Mouse (Mus musculus) midbrain, embryonic 13.5 days (tissue): ENCODE results near the gene Hfe2. TPM values are rescaled to one million over a fixed set of nuclear protein-coding genes. Genes with fewer than 3 reads are reported as not detected.
A peak's percentile ranks its signal among the peaks of the same experiment; 100 is the strongest.

ENCODE experiments used
- ATAC-seq: fragments of 200-750 bp; cut with Nextera tagmentation; 2 replicates; pipeline ENCODE4 v1.8.0; 2017; ENCODE audit warnings: mild to moderate bottlenecking, moderate TSS enrichment, moderate library complexity
- H3K27ac ChIP-seq: fragments of 300-500 bp; sonication (generic); 2 replicates; pipeline ENCODE4 v1.5.1; 2015; ENCODE audit warnings: inconsistent platforms, mild to moderate bottlenecking, moderate library complexity
- H3K27me3 ChIP-seq: fragments of 300-500 bp; sonication (generic); 2 replicates; pipeline ENCODE4 v1.6.1; 2015; ENCODE audit warnings: mild to moderate bottlenecking, inconsistent platforms
- H3K36me3 ChIP-seq: fragments of 300-500 bp; sonication (generic); 2 replicates; pipeline ENCODE4 v1.6.1; 2015; ENCODE audit warnings: mild to moderate bottlenecking, inconsistent platforms
- H3K4me1 ChIP-seq: fragments of 300-500 bp; sonication (generic); replicated peaks from 2 replicates; pipeline ENCODE4 v1.6.1; 2015; ENCODE audit warnings: inconsistent platforms
- H3K4me2 ChIP-seq: fragments of 300-500 bp; sonication (generic); replicated peaks from 2 replicates; pipeline ENCODE4 v1.6.1; 2015; ENCODE audit warnings: moderate library complexity, mild to moderate bottlenecking, inconsistent platforms
- H3K4me3 ChIP-seq: fragments of 300-500 bp; sonication (generic); replicated peaks from 2 replicates; pipeline ENCODE4 v1.5.1; 2015; ENCODE audit warnings: mild to moderate bottlenecking, inconsistent platforms
- H3K9ac ChIP-seq: fragments of 300-500 bp; sonication (generic); replicated peaks from 2 replicates; pipeline ENCODE4 v1.6.1; 2015; ENCODE audit warnings: mild to moderate bottlenecking, inconsistent platforms
- H3K9me3 ChIP-seq: fragments of 300-500 bp; sonication (generic); 2 replicates; pipeline ENCODE4 v1.6.1; 2016; ENCODE audit warnings: mild to moderate bottlenecking, inconsistent platforms
- WGBS: fragments of 180-500 bp; shearing (Covaris S2); methylation state at CpG from one replicate; pipeline ENCODE4 v1.1.7; 2015; 5-methylcytosine and 5-hydroxymethylcytosine counted together
- polyA plus RNA-seq: library from polyadenylated mRNA; unstranded; fragments of >200 nt; fragmentation: Nextera tagmentation; extraction: Ambion mirVana; gene quantifications from 2 replicates; pipeline ENCODE4 v1.2.1, GENCODE M21; 2015

The Hfe2 gene
- polyA plus RNA-seq, 1 experiment from 2014 or later = 0.62 TPM

DNA sequence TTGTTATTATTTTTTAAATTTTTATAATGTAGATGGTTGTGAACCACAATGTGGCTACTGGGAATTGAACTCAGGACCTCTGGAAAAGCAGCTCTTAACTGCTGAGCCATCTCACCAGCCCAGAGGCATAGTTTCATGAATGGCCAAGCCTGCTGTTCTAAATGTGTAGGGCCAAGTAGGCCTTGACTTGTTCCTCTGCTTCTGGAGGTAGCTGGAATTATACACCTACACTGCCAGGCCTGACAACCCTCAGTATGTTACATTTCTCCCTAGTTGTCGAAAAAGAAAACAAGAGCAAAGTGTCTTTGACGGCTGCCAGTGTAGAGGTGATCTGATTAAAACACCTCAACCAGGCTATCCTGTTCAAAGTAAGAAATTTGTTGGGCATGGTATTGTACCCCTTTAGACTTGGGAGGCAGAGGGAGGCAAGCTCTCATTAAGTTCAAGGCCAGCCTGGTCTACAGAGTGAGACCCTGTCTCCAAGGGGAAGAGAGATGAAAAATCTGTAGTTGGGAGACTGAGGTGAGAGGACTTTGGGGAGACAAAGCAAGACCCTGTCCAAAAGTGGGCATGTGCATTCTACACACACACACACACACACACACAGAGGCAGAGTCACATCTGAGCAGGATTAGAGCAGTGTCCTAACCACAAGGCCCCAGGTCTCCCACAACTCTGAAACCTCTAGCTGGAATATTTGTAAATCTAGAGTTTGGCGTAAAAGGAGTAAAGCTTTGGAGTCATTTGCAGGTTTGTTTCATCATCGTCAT lies 26.3 kb upstream of the Hfe2 start:
- H3K27ac ChIP-seq = no peak overlapping the region
- H3K36me3 ChIP-seq = no peaks in the 10 kb centered on the region
- H3K9ac ChIP-seq = no peak overlapping the region
- H3K27me3 ChIP-seq = no peaks in the 10 kb centered on the region
- H3K4me1 ChIP-seq = peaks cover 20% of the 10 kb centered on the region
- peak overlapping the region; percentile 16; the same call in 1 of the 2 replicates for H3K4me2 ChIP-seq
- WGBS = 87% methylated on average over 4 of the region's 4 CpGs
- no peak for ATAC-seq
- H3K4me3 ChIP-seq = peak overlapping the region; percentile 72
- no peaks in the 10 kb centered on the region for H3K9me3 ChIP-seq

DNA sequence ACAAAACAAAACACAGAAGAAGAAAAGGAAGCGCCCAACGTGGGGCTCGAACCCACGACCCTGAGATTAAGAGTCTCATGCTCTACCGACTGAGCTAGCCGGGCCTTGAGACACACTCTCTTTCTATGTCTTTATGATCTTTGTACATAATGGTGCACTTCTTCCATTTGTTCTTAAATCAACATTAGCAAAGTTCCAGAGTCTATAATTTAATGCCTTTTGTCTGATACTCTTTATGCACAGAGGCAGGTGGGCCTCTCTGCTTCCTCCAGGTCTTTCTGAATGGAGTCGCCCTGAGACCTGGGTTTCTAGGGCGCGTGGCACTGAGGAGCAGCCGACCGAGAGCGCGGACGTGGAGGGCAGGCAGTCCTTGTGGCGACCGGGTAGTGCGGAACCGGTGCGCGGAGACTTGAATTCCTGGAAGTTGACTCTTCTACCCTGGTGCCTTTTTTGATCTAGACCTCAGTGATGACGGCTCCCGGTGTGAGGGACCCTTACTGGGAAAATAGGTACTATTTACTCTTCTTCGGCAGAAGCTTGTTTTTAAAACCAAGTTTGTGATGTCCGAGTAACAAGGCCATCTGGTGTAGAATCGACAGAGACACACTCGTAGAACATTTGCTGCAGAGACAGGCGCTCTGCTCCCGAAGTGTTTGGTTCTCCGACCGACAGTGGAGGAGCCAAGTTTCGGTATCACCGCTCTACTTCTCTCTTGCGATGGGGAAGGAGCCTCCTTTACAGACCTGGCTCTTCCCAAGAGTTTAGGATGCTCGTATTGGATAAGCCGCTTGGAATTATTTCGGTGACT lies 25.3 kb upstream of the Hfe2 start:
- no peaks in the 10 kb centered on the region for H3K9me3 ChIP-seq
- H3K27ac ChIP-seq = peak overlapping the region; percentile 77
- H3K4me3 ChIP-seq = peak overlapping the region; percentile 72
- peak overlapping the region; percentile 70 for H3K9ac ChIP-seq
- H3K4me1 ChIP-seq = peaks cover 20% of the 10 kb centered on the region
- WGBS = under 1% methylated on average over 36 of the region's 36 CpGs
- H3K4me2 ChIP-seq = peak overlapping the region; percentile 94
- peak; percentile 55 for ATAC-seq
- no peaks in the 10 kb centered on the region for H3K36me3 ChIP-seq
- H3K27me3 ChIP-seq = no peaks in the 10 kb centered on the region

DNA sequence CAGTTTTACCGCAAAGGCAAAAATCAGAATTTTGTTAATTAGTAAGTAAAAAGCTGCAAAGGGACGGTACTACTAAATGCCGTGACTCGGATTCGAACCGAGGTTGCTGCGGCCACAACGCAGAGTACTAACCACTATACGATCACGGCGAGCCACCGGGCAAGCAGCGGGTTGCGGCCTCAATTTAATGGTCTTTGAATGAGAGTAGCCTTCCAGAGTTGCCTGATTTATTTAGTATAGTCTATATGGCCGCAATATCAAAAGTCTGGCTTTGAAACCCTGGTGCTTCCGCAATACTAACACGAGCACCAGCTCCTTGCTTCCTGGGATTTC lies 24.7 kb upstream of the Hfe2 start:
- peak overlapping the region; percentile 85 for H3K27ac ChIP-seq
- 0% methylated on average over 17 of the region's 17 CpGs for WGBS
- H3K4me3 ChIP-seq = peak overlapping the region; percentile 72
- ATAC-seq = peak; percentile 77
- no peaks in the 10 kb centered on the region for H3K36me3 ChIP-seq
- H3K4me2 ChIP-seq = peak overlapping the region; percentile 94
- no peaks in the 10 kb centered on the region for H3K9me3 ChIP-seq
- no peaks in the 10 kb centered on the region for H3K27me3 ChIP-seq
- peak overlapping the region; percentile 75 for H3K9ac ChIP-seq
- H3K4me1 ChIP-seq = peaks cover 20% of the 10 kb centered on the region

- Histone ChIP-seq H3K27ac (peak overlapping the region; percentile 85), H3K4me2 (peak overlapping the region; percentile 94), H3K9ac (peak overlapping the region; percentile 75), H3K4me1 (peaks cover 20% of the 10 kb centered on the region), H3K9me3 (no peaks in the 10 kb centered on the region), H3K27me3 (no peaks in the 10 kb centered on the region), H3K4me3 (peak overlapping the region; percentile 72), H3K36me3 (no peaks in the 10 kb centered on the region)
- peak; percentile 64 for ATAC-seq
- under 1% methylated on average over 19 of the region's 19 CpGs for WGBS
Measured at GRCm38 (mm10) chr3:96500691-96501265, 24.2 kb upstream of the Hfe2 start.

- peak overlapping the region; percentile 63 for H3K9ac ChIP-seq
- WGBS = under 1% methylated on average over 32 of the region's 32 CpGs
- ATAC-seq = peak; percentile 63; the same call in 1 of the 2 replicates
- peak overlapping the region; percentile 45; the same call in 1 of the 2 replicates for H3K27ac ChIP-seq
- peaks cover 20% of the 10 kb centered on the region for H3K4me1 ChIP-seq
- peak overlapping the region; percentile 72 for H3K4me3 ChIP-seq
- no peaks in the 10 kb centered on the region for H3K9me3 ChIP-seq
- H3K27me3 ChIP-seq = no peaks in the 10 kb centered on the region
- H3K4me2 ChIP-seq = peak overlapping the region; percentile 94
- no peaks in the 10 kb centered on the region for H3K36me3 ChIP-seq
Measured at GRCm38 (mm10) chr3:96501391-96502115, 23.4 kb upstream of the Hfe2 start.

DNA sequence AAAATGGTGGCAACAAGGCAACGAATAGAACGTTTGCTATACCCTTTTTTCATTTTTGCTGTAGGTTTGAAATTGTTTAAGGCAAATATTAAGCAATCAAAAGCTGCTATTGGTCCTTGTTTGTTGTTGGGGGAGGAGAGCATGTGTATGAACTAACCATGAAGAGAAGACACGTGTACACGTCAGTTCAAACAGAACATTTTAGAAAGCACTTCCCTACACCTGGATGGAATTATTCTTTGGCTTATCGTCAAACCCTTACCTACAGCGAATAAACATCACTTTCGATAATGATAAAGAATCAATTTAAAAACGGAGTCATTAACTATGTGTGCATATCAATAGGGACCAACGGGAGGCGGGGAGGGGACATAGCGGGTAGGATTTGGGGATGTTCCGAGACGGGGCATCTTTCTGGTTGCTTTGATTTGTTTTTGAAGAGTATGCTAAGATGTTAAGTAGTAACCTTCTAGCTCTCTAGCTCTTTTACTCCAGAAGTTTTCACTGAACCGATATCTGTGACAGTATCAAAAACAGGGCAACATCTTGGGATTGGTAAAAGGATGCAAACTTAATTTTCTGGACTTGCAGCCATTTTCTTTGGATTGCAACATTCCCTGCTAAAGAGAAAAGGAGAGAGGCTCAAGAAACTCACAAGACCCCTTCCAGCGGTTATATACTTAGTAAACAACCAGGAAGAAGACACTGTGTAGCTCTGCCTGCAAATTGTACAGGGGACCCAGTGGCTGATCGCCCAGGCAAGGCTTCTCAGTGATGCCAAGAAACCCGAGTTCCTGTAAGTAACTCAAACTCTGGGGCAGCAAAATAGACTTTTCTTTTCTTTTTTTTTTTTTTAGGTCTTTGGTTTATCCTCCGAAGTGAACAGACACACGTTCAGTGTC lies 22.5 kb upstream of the Hfe2 start:
- Histone ChIP-seq H3K27me3 (no peaks in the 10 kb centered on the region), H3K4me1 (peaks cover 12% of the 10 kb centered on the region), H3K9ac (peak overlapping the region; percentile 63), H3K36me3 (no peaks in the 10 kb centered on the region), H3K4me2 (peak overlapping the region; percentile 94), H3K9me3 (no peaks in the 10 kb centered on the region), H3K4me3 (peak overlapping the region; percentile 72), H3K27ac (no peak overlapping the region)
- ATAC-seq = no peak
- WGBS = under 1% methylated on average over 19 of the region's 19 CpGs

DNA sequence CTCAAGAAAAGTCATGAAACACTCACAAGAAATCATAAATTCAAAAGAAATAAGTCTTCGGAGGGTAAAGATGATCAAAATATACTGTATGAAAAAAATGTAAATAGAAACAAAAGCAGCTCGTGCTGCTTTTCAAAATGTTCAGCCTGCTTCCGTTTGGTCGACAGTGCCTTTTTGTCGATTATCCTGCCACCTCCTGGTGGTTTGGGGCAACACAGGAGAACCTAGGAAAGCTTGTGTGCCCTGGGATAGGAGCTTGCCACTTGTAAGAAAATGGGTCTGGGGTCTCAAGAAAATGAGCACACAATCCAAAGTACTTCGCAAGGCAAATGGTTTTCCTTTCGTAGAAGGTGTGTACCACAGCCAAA lies 21.9 kb upstream of the Hfe2 start:
- peak overlapping the region; percentile 94 for H3K4me2 ChIP-seq
- H3K27me3 ChIP-seq = no peaks in the 10 kb centered on the region
- H3K27ac ChIP-seq = no peak overlapping the region
- 1% methylated on average over 7 of the region's 7 CpGs for WGBS
- no peak for ATAC-seq
- no peaks in the 10 kb centered on the region for H3K9me3 ChIP-seq
- no peaks in the 10 kb centered on the region for H3K36me3 ChIP-seq
- H3K4me3 ChIP-seq = peak overlapping the region; percentile 72
- H3K4me1 ChIP-seq = peaks cover 11% of the 10 kb centered on the region
- peak overlapping the region; percentile 63; the same call in 1 of the 2 replicates for H3K9ac ChIP-seq

GRCm38 (mm10) chr3:96503946-96504345 lies 21.0 kb upstream of the Hfe2 start:
- Histone ChIP-seq H3K9me3 (no peaks in the 10 kb centered on the region), H3K27me3 (no peaks in the 10 kb centered on the region), H3K27ac (no peak overlapping the region), H3K4me1 (peaks cover 11% of the 10 kb centered on the region), H3K36me3 (no peaks in the 10 kb centered on the region), H3K9ac (no peak overlapping the region), H3K4me2 (no peak overlapping the region), H3K4me3 (no peak overlapping the region)
- WGBS = 68% methylated on average over 4 of the region's 4 CpGs
- no peak for ATAC-seq

DNA sequence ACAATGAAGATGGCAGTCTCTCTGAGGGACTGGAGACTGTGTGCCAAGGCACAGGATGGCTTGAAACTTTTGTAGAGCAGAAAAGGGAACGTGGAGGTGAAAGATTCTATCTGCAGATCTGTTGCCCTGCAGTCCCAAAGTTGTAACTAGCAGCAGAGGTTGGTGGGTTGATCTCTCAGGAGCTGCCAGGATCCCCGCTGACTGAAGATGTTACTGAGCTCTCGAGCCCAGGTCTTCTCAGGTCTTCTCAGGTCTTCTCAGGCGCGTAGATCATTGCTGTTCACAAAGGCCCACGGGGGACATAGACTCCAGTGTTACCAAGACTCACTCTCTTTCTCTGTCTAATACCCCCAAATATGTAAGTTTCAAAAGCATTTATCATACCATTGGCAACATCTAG lies 20.0 kb upstream of the Hfe2 start:
- Histone ChIP-seq H3K27ac (no peak overlapping the region), H3K9ac (no peak overlapping the region), H3K4me3 (no peak overlapping the region), H3K4me2 (no peak overlapping the region), H3K9me3 (no peaks in the 10 kb centered on the region), H3K36me3 (no peaks in the 10 kb centered on the region), H3K4me1 (peaks cover 11% of the 10 kb centered on the region), H3K27me3 (no peaks in the 10 kb centered on the region)
- no peak for ATAC-seq
- 88% methylated on average over 6 of the region's 6 CpGs for WGBS

- WGBS = 92% methylated on average over 9 of the region's 9 CpGs
- no peak overlapping the region for H3K9ac ChIP-seq
- H3K27me3 ChIP-seq = no peaks in the 10 kb centered on the region
- H3K36me3 ChIP-seq = no peaks in the 10 kb centered on the region
- no peak overlapping the region for H3K27ac ChIP-seq
- H3K4me3 ChIP-seq = no peak overlapping the region
- peaks cover 11% of the 10 kb centered on the region for H3K4me1 ChIP-seq
- no peak for ATAC-seq
- H3K9me3 ChIP-seq = no peaks in the 10 kb centered on the region
- H3K4me2 ChIP-seq = no peak overlapping the region
Measured at GRCm38 (mm10) chr3:96506396-96507047, 18.4 kb upstream of the Hfe2 start.
